Mouse (Mus musculus) MEL (cell line): Measurements from ENCODE around the gene Rrad.

Experiments
- CHD2 ChIP-seq: IDR thresholded peaks from 2 replicates; pipeline ENCODE4 v1.6.1; 2011; ENCODE audit warnings: low read length, improper control_type of control experiment
- CTCF ChIP-seq, 3 experiments: IDR thresholded peaks in 2 of 3; conservative IDR thresholded peaks in 1 of 3; 2 replicates each; pipeline ENCODE4 v1.5.1; 2011 to 2012; ENCODE audit warnings: low read length in 3 of 3, low read depth in 2 of 3, mild to moderate bottlenecking in 2 of 3, improper control_type of control experiment in 1 of 3, inconsistent platforms in 1 of 3, mixed read lengths in 1 of 3, moderate library complexity in 1 of 3; ENCODE audit not compliant: control insufficient read depth in 1 of 3, insufficient read depth in 1 of 3, poor library complexity in 1 of 3, severe bottlenecking in 1 of 3
- ETS1 ChIP-seq: IDR thresholded peaks from 2 replicates; pipeline ENCODE4 v1.6.1; 2012; ENCODE audit warnings: low read depth, mild to moderate bottlenecking, inconsistent platforms, low read length, improper control_type of control experiment, moderate library complexity
- GATA1 ChIP-seq: IDR thresholded peaks from 2 replicates; pipeline ENCODE4 v1.6.1; 2011; ENCODE audit warnings: low read depth, low read length, improper control_type of control experiment
- SIN3A ChIP-seq: IDR thresholded peaks from 2 replicates; pipeline ENCODE4 v1.6.1; 2012; ENCODE audit warnings: low read length, improper control_type of control experiment, inconsistent platforms
- ZKSCAN1 ChIP-seq: IDR thresholded peaks from 2 replicates; pipeline ENCODE4 v1.6.1; 2012; ENCODE audit warnings: low read depth, mild to moderate bottlenecking, inconsistent platforms, low read length, improper control_type of control experiment, moderate library complexity

DNA sequence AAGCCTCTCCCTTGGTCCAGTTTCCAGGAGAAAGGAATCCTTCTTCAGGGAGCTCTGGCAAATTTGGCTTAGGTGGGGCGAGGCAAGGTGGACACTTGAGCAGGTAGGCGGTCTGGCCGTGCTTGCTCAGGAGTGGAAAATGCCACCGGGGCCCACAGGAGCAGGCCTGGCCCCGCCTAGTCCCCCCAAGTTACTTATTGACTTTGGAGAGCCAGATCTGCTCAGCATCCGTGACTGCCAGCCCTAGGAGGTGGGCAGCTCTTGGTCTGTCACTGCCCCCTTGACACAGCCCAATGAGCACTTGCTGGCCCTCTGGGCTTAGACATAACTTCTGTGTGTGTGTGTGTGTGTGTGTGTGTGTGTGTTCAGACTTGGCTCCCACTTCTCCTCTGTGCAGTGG, 7.0 kb downstream of the Rrad start, which contains the start of gene Cdh16:
- no peak for TF ChIP-seq CHD2
- TF ChIP-seq GATA1: no peak
- no peak for TF ChIP-seq CTCF (IDR thresholded peaks at IDR 0.05 in 2 of 3, conservative IDR thresholded peaks at IDR 0.05 in 1 of 3; ENCODE audit: control insufficient read depth in 1 of 3, insufficient read depth in 1 of 3, low read depth in 2 of 3, low read length in 3 of 3, poor library complexity in 1 of 3, severe bottlenecking in 1 of 3)
- no peak for TF ChIP-seq SIN3A
- no peak for TF ChIP-seq ETS1
- no peak for TF ChIP-seq ZKSCAN1
